Mouse (Mus musculus) heart, adult 2 months (tissue): ENCODE data around the gene 2410002F23Rik.

Experiments used
- CTCF ChIP-seq: fragments of 200-600 bp; IDR thresholded peaks from 2 replicates; pipeline ENCODE4 v1.8.1; 2022; ENCODE audit warnings: antibody characterized with exemption, mild to moderate bottlenecking, moderate library complexity
- EP300 ChIP-seq: fragments of 200-500 bp; IDR thresholded peaks from 2 replicates; pipeline ENCODE4 v1.6.1; 2011; ENCODE audit warnings: low read depth, low read length, control low read depth; ENCODE audit not compliant: insufficient read depth

- TF ChIP-seq CTCF (no peak), EP300 (no peak)
Observed at GRCm38 (mm10) chr7:44273446-44273845, 26.9 kb downstream of the 2410002F23Rik start.
